Mouse (Mus musculus): ENCODE measurements around the gene Gm10100. TPM values are rescaled to one million over a fixed set of nuclear protein-coding genes. Genes with fewer than 3 reads are reported as not detected.
"Not testable (repeated sequence)": the region's sequence is repeated elsewhere in the genome, so short reads cannot be mapped to it uniquely, and the experiment has no call there.

The Gm10100 gene
- polyA plus RNA-seq, 1 experiment from 2014 or later = not detected

GRCm38 (mm10) chr10:77769727-77770126 lies 43.4 kb downstream of the Gm10100 start:
- H3K4me3 ChIP-seq = no peak overlapping the region
- no peaks in the 10 kb centered on the region for H3K9me3 ChIP-seq
- H3K36me3 ChIP-seq (replicated peaks) = no peaks in the 10 kb centered on the region
- H3K4me1 ChIP-seq = no peaks in the 10 kb centered on the region
- WGBS = 83% methylated on average over 1 of the region's 1 CpGs
- no peak overlapping the region for H3K27ac ChIP-seq
- no peak for ATAC-seq (replicated peaks)
- no peak overlapping the region for H3K9ac ChIP-seq
- H3K4me2 ChIP-seq = no peak overlapping the region
- H3K27me3 ChIP-seq (replicated peaks) = no peaks in the 10 kb centered on the region

GRCm38 (mm10) chr10:77771225-77771624 lies 44.9 kb downstream of the Gm10100 start, which contains the start of gene Gm3238:
Gm3238 (minus strand) TSS chr10:77771325.
- H3K4me1 ChIP-seq; H3K9me3 ChIP-seq; H3K27me3 ChIP-seq (replicated peaks); H3K9ac ChIP-seq; H3K4me3 ChIP-seq; H3K27ac ChIP-seq; H3K4me2 ChIP-seq; ATAC-seq (replicated peaks); H3K36me3 ChIP-seq (replicated peaks): not testable (repeated sequence)
- 75% methylated on average over 1 of the region's 1 CpGs for WGBS

GRCm38 (mm10) chr10:77772142-77772541 lies 45.9 kb downstream of the Gm10100 start:
- ATAC-seq (replicated peaks); H3K4me1 ChIP-seq; H3K9ac ChIP-seq; H3K9me3 ChIP-seq; H3K4me2 ChIP-seq; H3K4me3 ChIP-seq; H3K27ac ChIP-seq; H3K27me3 ChIP-seq (replicated peaks); H3K36me3 ChIP-seq (replicated peaks): not testable (repeated sequence)
- WGBS = 100% methylated on average over 2 of the region's 3 CpGs

Other genes starting within 250 kb of the Gm10100 start
- 48.0 and 52.8 TPM in 2 replicates for gene Fam207a, start 210.7 kb upstream of the Gm10100 start, polyA plus RNA-seq (2015; fragmentation: Nextera tagmentation; extraction: Ambion mirVana)
- 0.81 and 0.87 TPM in 2 replicates for gene Itgb2, start 196.2 kb upstream of the Gm10100 start, polyA plus RNA-seq (2015; fragmentation: Nextera tagmentation; extraction: Ambion mirVana)
- gene Pttg1ip, start 144.8 kb upstream of the Gm10100 start, polyA plus RNA-seq (2015; fragmentation: Nextera tagmentation; extraction: Ambion mirVana) = 68.6 and 72.0 TPM in 2 replicates
- 308 and 325 TPM in 2 replicates for gene Sumo3, start 120.4 kb upstream of the Gm10100 start, polyA plus RNA-seq (2015; fragmentation: Nextera tagmentation; extraction: Ambion mirVana)
- 2.5 TPM in 1 of 2 replicates, not detected in the other for gene Gm49325, start 120.3 kb upstream of the Gm10100 start, polyA plus RNA-seq (2015; fragmentation: Nextera tagmentation; extraction: Ambion mirVana)
- gene Ube2g2, start 104.2 kb upstream of the Gm10100 start, polyA plus RNA-seq (2015; fragmentation: Nextera tagmentation; extraction: Ambion mirVana) = 91.1 and 97.2 TPM in 2 replicates
- 1.5 and 1.7 TPM in 2 replicates for gene Tspear, start 39.9 kb upstream of the Gm10100 start, polyA plus RNA-seq (2015; fragmentation: Nextera tagmentation; extraction: Ambion mirVana)
- gene Gm19402, start 35.7 kb upstream of the Gm10100 start, polyA plus RNA-seq (2015; fragmentation: Nextera tagmentation; extraction: Ambion mirVana) = not detected in 2 replicates
- gene Gm9508, start 29.3 kb upstream of the Gm10100 start, polyA plus RNA-seq (2015; fragmentation: Nextera tagmentation; extraction: Ambion mirVana) = not detected in 2 replicates
- gene Gm10272, start 19.9 kb upstream of the Gm10100 start, polyA plus RNA-seq (2015; fragmentation: Nextera tagmentation; extraction: Ambion mirVana) = not detected in 2 replicates
- gene Gm10024, start 15.0 kb upstream of the Gm10100 start, polyA plus RNA-seq (2015; fragmentation: Nextera tagmentation; extraction: Ambion mirVana) = not detected in 2 replicates
- not detected in 2 replicates for gene Gm10142, start 10.7 kb upstream of the Gm10100 start, polyA plus RNA-seq (2015; fragmentation: Nextera tagmentation; extraction: Ambion mirVana)
- not detected in 2 replicates for gene Krtap12-1, start 5.9 kb upstream of the Gm10100 start, polyA plus RNA-seq (2015; fragmentation: Nextera tagmentation; extraction: Ambion mirVana)
- not detected in 2 replicates for gene Gm18596, start 16.2 kb downstream of the Gm10100 start, polyA plus RNA-seq (2015; fragmentation: Nextera tagmentation; extraction: Ambion mirVana)
- gene Gm9736, start 24.9 kb downstream of the Gm10100 start, polyA plus RNA-seq (2015; fragmentation: Nextera tagmentation; extraction: Ambion mirVana) = not detected in 2 replicates
- not detected in 2 replicates for gene Gm3233, start 33.2 kb downstream of the Gm10100 start, polyA plus RNA-seq (2015; fragmentation: Nextera tagmentation; extraction: Ambion mirVana)
- gene Gm3238, start 44.8 kb downstream of the Gm10100 start, polyA plus RNA-seq (2015; fragmentation: Nextera tagmentation; extraction: Ambion mirVana) = not detected in 2 replicates
- not detected in 2 replicates for gene Gm7138, start 50.5 kb downstream of the Gm10100 start, polyA plus RNA-seq (2015; fragmentation: Nextera tagmentation; extraction: Ambion mirVana)
- gene Gm3250, start 56.1 kb downstream of the Gm10100 start, polyA plus RNA-seq (2015; fragmentation: Nextera tagmentation; extraction: Ambion mirVana) = not detected in 2 replicates
- not detected in 2 replicates for gene Gm7137, start 61.7 kb downstream of the Gm10100 start, polyA plus RNA-seq (2015; fragmentation: Nextera tagmentation; extraction: Ambion mirVana)
- gene Gm9639, start 68.6 kb downstream of the Gm10100 start, polyA plus RNA-seq (2015; fragmentation: Nextera tagmentation; extraction: Ambion mirVana) = not detected in 2 replicates
- not detected in 2 replicates for gene Gm19668, start 72.6 kb downstream of the Gm10100 start, polyA plus RNA-seq (2015; fragmentation: Nextera tagmentation; extraction: Ambion mirVana)
- not detected in 2 replicates for gene Gm9507, start 85.4 kb downstream of the Gm10100 start, polyA plus RNA-seq (2015; fragmentation: Nextera tagmentation; extraction: Ambion mirVana)
- not detected in 2 replicates for gene Gm2696, start 88.2 kb downstream of the Gm10100 start, polyA plus RNA-seq (2015; fragmentation: Nextera tagmentation; extraction: Ambion mirVana)
- gene Krtap10-4, start 100.6 kb downstream of the Gm10100 start, polyA plus RNA-seq (2015; fragmentation: Nextera tagmentation; extraction: Ambion mirVana) = not detected in 2 replicates
- not detected in 2 replicates for gene Krtap10-10, start 109.5 kb downstream of the Gm10100 start, polyA plus RNA-seq (2015; fragmentation: Nextera tagmentation; extraction: Ambion mirVana)
- not detected in 2 replicates for gene Gm36176, start 120.3 kb downstream of the Gm10100 start, polyA plus RNA-seq (2015; fragmentation: Nextera tagmentation; extraction: Ambion mirVana)
- not detected in 2 replicates for gene Gm10318, start 126.4 kb downstream of the Gm10100 start, polyA plus RNA-seq (2015; fragmentation: Nextera tagmentation; extraction: Ambion mirVana)
- not detected in 2 replicates for gene Gm3285, start 135.5 kb downstream of the Gm10100 start, polyA plus RNA-seq (2015; fragmentation: Nextera tagmentation; extraction: Ambion mirVana)
- gene Lrrc3, start 176.1 kb downstream of the Gm10100 start, polyA plus RNA-seq (2015; fragmentation: Nextera tagmentation; extraction: Ambion mirVana) = 24.2 and 24.3 TPM in 2 replicates
- gene Trpm2, start 244.1 kb downstream of the Gm10100 start, polyA plus RNA-seq (2015; fragmentation: Nextera tagmentation; extraction: Ambion mirVana) = 3.7 and 6.1 TPM in 2 replicates

Measured in midbrain, embryonic 15.5 days (tissue).